Mouse (Mus musculus): ENCODE measurements around the gene Retn. TPM values are rescaled to one million over a fixed set of nuclear protein-coding genes. Genes with fewer than 3 reads are reported as not detected.

The Retn gene
- total RNA-seq, 1 experiment from 2014 or later: not detected

DNA sequence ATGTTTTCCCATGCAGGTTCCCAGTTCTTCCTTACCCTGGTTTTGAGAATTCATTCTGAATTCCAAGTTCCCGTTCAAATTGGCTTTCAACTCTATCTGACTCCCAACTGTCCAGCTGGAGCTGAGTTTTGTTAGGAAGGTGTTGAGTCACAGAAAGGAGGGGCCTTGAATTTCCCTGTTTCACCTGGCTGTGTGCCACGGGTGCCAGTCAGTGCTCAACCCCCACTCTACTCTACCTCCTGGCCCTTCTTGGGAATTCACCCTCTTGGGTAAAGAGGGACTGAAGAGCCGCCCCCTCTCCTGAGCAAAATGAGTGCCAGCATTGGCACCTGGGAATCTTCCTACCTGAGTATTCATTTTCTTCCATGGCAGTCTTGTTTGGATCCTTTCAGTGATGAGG, 35.2 kb downstream of the Retn start:
- ATAC-seq (replicated peaks; ENCODE audit: insufficient number of reproducible peaks, low FRiP score, low TSS enrichment, poor library complexity, severe bottlenecking): no peak

DNA sequence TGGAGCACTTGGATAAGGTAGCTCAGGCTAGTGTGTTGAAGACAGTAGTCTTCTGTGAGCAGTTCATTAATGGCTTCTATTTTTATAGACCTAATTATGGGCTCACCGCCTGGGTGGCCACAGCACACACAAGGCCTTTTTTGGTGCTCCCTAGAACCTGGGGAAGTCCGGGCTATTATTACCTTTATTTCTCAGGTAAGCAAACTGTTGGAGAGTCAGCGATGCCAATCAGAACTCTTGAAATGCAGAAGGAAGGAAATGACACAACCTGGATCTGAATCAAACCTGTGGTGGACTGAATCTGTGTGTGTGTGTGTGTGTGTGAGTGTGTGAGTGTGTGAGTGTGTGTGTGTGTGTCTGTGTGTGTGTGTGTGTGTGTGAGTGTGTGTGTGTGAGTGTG, 38.6 kb downstream of the Retn start, which contains the start of gene Fcer2a:
Gene Fcer2a (minus strand): TSS at position 55 of the 400 bp plus-strand sequence.
- no peak for ATAC-seq (replicated peaks; ENCODE audit: insufficient number of reproducible peaks, low FRiP score, low TSS enrichment, poor library complexity, severe bottlenecking)

DNA sequence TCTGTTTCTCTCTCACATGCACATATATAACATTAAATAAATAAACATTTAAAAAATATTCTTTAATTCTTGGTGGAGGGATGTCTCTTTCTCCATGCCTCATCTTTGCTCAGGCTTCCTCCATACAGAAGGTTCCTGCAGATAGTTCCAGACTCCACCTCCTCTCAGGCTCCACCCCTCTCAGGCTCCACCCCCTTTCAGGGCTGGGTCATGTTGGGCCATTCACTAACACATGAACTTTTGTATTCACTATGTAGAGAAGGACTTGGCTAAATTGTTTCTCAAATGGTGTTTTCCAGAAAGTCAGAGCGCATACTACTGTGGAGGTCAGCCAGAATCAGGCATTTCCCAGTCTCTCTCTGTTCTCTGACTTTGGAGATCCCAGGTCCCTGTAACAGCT, 45.9 kb downstream of the Retn start:
- no peak for ATAC-seq (replicated peaks; ENCODE audit: insufficient number of reproducible peaks, low FRiP score, low TSS enrichment, poor library complexity, severe bottlenecking)

DNA sequence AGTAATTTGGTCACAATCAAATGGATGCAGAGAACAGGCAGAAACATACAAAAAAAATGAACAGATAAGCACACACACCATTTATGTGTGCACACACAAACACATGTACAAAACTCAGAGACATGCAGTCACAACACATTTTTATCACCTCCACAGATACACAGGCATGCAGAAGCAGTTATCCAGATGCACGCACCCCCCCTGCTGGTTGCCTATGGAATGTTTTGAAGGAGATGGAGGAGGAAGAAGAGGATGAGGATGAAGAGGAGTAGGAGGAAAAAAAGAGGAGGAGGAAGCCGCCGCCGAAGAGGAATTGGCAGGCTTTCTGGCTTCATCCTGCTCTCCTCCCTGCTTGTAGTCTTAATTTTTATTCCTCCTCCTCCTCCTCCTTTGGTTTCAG, 50.1 kb downstream of the Retn start:
- no peak for ATAC-seq (replicated peaks; ENCODE audit: insufficient number of reproducible peaks, low FRiP score, low TSS enrichment, poor library complexity, severe bottlenecking)

DNA sequence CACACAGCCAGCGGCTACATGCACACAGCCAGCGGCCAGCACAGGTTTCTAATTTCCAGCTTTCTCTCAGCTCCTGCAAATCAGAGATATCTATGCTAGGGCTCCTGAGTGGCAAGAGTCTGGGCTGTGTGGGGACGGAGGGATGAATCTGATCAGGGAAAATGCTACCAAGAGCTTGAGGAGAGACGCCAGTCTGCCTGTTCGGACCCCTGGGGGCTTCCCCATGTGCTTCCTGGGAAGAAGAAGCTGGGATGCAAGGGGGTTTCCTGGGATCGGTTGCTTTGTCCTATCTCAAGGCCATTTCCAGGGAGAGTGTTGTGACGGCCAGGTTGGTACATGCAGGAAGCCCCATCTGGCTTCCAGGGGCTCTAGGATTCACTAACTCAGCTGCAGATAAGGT, 52.0 kb downstream of the Retn start:
- ATAC-seq (replicated peaks; ENCODE audit: insufficient number of reproducible peaks, low FRiP score, low TSS enrichment, poor library complexity, severe bottlenecking): no peak

Other genes starting within 250 kb of the Retn start
- 1.7 to 2.1 TPM in 2 of 3 replicates, not detected in the other for gene Pex11g, start 188.1 kb upstream of the Retn start, total RNA-seq (2017)
- 0.29 TPM in 1 of 3 replicates, not detected in the others for gene Tex45, start 184.9 kb upstream of the Retn start, total RNA-seq (2017)
- gene Zfp358, start 162.6 kb upstream of the Retn start, total RNA-seq (2017): 1.6 to 2.7 TPM (median 2.0 TPM) in 3 replicates
- 46.3 to 51.3 TPM (median 48.3 TPM) in 3 replicates for gene Mcoln1, start 155.3 kb upstream of the Retn start, total RNA-seq (2017)
- 30.8 to 45.4 TPM (median 31.3 TPM) in 3 replicates for gene Pnpla6, start 140.4 kb upstream of the Retn start, total RNA-seq (2017)
- 2.3 TPM in 1 of 3 replicates, not detected in the others for gene C330021F23Rik, start 87.8 kb upstream of the Retn start, total RNA-seq (2017)
- gene Camsap3, start 68.5 kb upstream of the Retn start, total RNA-seq (2017): not detected in 3 replicates
- gene Xab2, start 34.5 kb upstream of the Retn start, total RNA-seq (2017): 62.7 to 73.3 TPM (median 67.6 TPM) in 3 replicates
- 127 to 142 TPM (median 131 TPM) in 3 replicates for gene Pet100, start 34.2 kb upstream of the Retn start, total RNA-seq (2017)
- 0.67 to 0.96 TPM in 2 of 3 replicates, not detected in the other for gene Pcp2, start 30.2 kb upstream of the Retn start, total RNA-seq (2017)
- 132 to 212 TPM (median 174 TPM) in 3 replicates for gene Stxbp2, start 24.8 kb upstream of the Retn start, total RNA-seq (2017)
- 40.4 to 71.1 TPM (median 68.4 TPM) in 3 replicates for gene Mcemp1, start 10.0 kb downstream of the Retn start, total RNA-seq (2017)
- 4.3 to 4.9 TPM in 2 of 3 replicates, not detected in the other for gene Fcor, start 16.6 kb downstream of the Retn start, total RNA-seq (2017)
- gene Trappc5, start 20.5 kb downstream of the Retn start, total RNA-seq (2017): 24.4 to 30.4 TPM (median 24.6 TPM) in 3 replicates
- 11.4 to 16.0 TPM (median 11.7 TPM) in 3 replicates for gene Fcer2a, start 38.4 kb downstream of the Retn start, total RNA-seq (2017)
- 1.2 to 1.5 TPM in 2 of 3 replicates, not detected in the other for gene Clec4g, start 64.9 kb downstream of the Retn start, total RNA-seq (2017)
- 12.6 to 30.8 TPM (median 30.4 TPM) in 3 replicates for gene Cd209a, start 93.2 kb downstream of the Retn start, total RNA-seq (2017)
- 0.58 to 1.2 TPM in 2 of 3 replicates, not detected in the other for gene Cd209e, start 198.5 kb downstream of the Retn start, total RNA-seq (2017)
- 0.49 TPM in 1 of 3 replicates, not detected in the others for gene Cd209d, start 222.8 kb downstream of the Retn start, total RNA-seq (2017)